Mouse (Mus musculus) MEL-GATA-1-ER (cell line): ENCODE data around the gene Pogz.

Experiments
- DNase-seq: peaks from one replicate; pipeline ENCODE4 v3.0.0-alpha.2; 2012; ENCODE audit warnings: low read depth; ENCODE audit errors: extremely low read depth

Gene Pogz

DNA sequence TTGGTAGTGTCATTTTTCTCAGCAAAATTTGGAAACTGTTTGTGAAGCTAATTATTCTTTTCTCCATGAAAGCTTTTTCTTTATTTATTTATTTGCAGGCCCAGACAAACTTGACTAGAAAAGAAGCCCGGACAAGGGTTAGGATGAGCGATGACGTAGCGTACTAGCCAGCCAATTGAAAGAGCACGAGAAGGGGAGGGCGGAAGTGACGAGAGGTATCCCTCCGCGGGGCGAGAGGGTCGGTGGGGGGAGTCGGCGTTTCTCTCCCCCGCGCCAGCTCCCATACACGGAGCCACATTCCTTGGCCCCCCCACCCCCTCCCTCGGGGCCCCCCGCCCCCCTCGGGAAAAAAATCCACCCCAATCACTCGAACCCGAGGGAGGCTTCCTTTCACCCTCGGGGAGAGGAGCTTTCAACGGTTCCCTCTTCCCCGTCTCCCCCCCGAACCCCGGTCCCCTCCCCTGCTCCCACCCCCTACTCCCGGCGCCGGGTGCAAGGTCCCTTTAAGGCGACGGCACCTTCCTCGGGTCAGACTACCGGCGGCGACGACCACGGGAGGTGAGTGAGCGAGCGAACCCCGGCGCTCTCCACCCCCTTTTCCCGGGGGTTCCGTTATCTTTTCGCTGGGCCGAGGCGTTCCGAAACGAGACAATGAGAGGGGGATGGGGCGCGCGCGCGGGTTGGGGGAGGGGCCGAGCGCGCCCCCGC lies at the start of gene Pogz:
Gene Pogz (plus strand): TSS at position 385 of the 708 bp plus-strand sequence.
- peak; percentile 100 for DNase-seq

GRCm38 (mm10) chr3:94789071-94789470 lies 48.3 kb upstream of the Pogz start:
- DNase-seq, result peak; percentile 68

- peak; percentile 20 for DNase-seq
Observed at GRCm38 (mm10) chr3:94789516-94789915, 47.9 kb upstream of the Pogz start.

GRCm38 (mm10) chr3:94792258-94792657 lies 45.1 kb upstream of the Pogz start:
- DNase-seq, result no peak

DNA sequence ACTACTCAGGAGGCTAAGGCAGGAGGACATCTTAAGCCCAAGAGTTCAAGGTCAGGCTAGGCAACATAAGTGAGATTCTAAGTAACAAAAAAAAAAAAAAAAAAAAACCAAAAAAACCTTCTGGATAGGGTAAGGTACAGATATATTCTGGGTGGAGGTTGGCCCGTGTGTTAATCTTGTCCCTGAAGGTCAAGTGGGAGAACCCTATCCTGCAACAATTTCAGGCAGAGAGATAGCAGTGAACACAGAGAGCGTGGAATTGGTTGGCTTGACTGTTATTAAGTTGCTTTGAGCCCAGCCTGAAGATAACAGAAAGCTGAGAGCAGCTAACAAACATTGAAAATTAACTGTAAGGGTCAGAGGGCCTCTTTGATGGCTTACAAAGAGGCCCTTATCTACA lies 43.7 kb upstream of the Pogz start:
- no peak for DNase-seq

DNA sequence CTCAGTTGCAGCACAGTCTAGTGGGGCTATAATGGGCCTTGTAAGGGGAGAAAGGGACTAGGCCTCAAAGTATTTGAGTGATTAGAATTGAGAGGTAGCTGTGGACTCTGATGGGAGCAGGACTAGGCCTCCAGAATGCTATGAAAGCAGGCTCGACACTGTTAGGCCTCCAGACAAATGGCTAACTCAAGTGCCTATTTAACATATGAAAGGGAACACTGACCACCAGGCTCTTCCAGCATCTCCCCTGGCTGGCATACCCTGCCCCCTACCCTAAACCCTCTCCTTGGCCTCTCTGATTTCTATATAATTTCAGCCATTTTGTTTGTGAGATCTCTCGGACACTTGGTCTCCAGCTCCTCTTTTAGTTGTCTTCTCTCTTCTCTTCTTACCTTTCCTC lies 43.0 kb upstream of the Pogz start:
- no peak for DNase-seq

DNA sequence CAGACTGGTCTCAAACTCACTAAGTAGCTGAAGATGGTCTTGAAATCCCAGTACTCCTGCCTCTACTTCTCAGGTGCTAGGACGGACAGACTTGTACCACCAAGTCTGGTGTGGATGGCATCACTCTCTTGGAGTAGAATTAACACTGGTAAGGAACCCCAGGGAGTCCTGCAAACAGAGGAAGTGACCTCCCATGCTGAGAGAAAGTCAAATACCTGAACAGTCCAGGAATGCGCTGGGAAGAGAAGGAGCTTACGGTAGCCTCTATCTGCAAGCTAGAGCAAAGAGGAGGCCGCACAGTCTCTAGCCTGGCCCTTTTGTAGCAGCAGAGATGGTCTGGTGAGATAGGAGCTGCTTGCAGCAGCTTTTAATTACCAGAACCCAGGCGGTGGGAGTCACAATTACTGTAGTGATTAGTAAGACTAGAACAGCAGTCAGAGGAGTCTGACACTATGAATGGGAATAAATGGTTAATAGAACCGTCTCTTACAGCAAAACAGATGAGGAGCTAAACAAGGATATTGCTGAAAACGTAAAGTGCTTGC lies 41.7 kb upstream of the Pogz start:
- DNase-seq, result no peak

DNA sequence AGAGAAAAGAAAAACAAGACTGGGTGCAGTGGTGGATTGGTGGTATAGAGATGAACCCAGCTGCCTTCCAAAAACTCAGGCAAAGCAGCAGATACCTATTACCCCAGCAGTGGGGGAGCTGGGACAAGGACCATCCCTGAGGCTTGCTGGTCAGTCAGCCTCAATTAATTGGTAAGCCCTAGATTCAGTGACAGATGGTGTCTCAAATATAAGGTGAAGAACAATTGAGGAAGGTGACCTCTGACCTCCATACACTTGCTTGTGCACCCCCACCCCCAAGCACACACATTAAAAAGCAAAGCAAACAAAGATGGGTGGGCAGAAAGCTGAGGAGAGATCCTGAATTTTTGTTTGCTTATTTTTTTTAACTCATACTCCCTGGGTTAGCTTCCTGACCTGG lies 41.2 kb upstream of the Pogz start:
- DNase-seq, result no peak

- no peak for DNase-seq
Observed at GRCm38 (mm10) chr3:94804146-94804545, 33.2 kb upstream of the Pogz start.

DNA sequence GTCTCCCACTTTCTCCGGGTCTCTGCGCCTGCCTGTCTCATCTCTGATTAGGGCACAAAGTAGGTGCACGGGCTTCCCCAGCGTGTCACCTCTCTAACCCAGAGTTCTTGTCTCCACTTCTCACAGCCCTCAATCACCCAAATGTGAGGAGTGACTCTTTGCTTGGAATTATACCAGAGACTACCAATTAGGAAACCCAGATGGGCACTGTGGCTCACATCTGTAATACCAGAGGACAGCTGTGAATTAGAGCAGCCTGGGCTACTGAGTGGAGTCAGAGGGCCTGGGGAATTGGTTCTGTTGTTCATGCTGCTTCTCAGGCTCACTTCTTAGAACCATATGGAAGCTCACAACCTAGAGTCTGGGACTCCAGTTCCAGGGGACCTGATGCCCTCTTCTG lies 32.4 kb upstream of the Pogz start:
- DNase-seq, result no peak

DNA sequence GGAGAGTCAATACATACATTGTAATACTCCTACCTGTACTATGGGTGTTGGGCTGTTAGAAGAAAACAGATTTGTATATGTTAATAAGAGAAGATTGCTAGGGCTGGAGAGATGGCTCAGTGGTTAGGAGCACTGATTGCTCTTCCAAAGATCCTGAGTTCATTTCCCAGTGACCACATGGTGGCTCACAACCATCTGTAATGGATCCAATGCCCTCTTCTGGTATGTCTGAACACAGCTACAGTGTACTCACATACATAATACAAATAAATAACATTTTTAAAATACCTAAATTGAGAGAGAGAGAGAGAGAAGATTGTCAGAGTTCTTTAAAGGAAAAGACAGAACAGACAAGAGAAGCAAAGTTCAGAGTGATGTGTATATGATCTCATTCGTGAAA lies 29.1 kb upstream of the Pogz start:
- no peak for DNase-seq

DNA sequence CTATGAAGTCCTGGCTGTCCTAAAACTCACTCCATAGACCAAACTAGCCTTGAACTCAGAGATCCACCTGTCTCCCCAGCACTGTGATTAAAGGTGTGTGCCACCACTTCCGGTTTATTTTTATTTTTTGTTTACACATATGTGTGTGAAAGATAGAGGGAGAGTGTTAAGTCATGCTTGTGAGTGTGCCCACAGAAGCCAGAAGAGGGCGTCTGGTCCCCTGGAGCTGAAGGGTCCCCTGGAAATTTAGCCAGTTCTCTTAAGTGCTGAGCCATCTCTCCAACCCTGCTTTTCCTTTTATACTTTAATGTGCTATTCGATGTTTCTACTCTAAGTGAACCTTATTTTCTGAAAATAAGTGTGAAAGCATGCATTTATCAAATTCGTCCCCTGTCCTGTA lies 25.7 kb upstream of the Pogz start:
- peak; percentile 55 for DNase-seq

DNA sequence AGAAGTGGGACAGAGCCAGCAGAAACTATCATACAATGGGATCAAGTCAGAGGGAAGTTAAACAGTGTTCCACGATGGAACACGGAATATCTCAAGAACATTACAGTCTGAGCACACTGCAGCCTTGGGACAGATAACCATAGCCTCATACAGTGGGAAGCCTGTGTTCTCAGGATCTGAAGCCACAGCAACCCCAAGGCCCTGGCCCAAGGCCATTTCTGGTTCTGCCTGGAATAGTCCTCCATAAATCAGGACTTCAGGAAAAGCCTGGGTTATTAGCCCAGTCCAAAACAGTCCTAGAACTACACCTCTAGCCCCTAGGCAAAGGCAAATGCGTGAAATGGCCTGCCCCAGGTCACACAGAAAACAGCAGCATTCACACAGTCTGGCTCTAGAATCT lies 23.7 kb upstream of the Pogz start:
- DNase-seq, result no peak

DNA sequence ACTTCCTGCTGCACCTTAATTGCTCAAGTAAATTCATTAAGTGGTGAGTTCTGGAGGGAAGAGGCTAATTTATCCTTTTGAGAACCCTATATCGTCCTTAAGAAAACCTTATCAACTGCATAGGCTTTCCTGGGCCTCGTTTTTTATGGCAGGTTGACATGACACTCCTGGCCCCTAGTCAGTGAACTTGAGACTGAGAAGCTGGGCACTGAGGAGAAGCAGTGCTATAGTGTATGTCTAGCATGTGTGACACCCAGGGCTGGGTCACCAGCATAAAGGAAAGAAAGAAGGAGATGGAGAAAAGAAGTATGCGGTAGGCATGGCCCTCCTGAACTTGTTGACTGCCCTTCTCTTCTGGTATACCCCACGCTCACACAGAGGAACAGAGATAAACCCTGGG lies 23.3 kb upstream of the Pogz start:
- no peak for DNase-seq

GRCm38 (mm10) chr3:94814663-94815062 lies 22.7 kb upstream of the Pogz start:
- no peak for DNase-seq

DNA sequence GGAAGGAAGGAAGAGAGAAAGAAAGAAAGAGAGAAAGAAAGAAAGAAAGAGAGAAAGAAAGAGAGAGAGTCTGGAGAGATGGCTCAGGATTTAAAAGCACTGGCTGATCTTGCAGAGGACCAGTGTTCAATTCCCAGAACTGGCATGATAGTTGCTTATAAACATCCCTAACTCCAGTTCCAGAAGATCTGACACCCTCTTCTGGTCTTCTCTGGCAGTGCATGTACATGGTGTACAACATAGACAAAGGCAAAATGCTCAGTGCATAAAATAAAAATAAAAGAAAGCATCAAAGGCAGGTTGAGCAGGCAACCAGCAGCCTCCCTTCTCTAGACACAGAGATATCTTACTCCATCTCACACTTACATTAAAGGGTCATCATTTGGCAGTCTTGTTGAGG lies 21.8 kb upstream of the Pogz start:
- DNase-seq, result no peak

GRCm38 (mm10) chr3:94817731-94818130 lies 19.6 kb upstream of the Pogz start:
- DNase-seq, result no peak

GRCm38 (mm10) chr3:94819452-94820425 lies 17.6 kb upstream of the Pogz start:
- no peak for DNase-seq

- DNase-seq, result no peak
Observed at GRCm38 (mm10) chr3:94821008-94821638, 16.2 kb upstream of the Pogz start.

GRCm38 (mm10) chr3:94822082-94822481 lies 15.3 kb upstream of the Pogz start:
- no peak for DNase-seq

DNA sequence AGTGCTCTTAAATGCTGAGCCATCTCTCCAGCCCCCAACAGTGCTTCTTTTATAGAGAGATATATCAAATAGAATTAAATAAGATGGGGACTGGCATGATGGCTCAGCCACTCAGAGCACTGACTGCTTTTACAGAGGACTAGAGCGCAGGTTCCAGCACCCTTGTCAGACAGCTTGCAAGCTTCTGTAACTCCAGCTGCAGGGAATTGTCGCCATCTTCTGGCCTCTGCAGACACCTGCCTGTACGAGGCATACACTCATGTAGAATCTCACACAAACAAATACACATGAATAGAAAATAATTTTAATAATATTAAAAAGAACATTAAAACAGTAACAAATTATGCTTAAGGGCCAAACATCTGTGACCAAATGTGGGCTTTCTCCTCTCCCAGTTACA lies 13.3 kb upstream of the Pogz start:
- DNase-seq, result no peak

DNA sequence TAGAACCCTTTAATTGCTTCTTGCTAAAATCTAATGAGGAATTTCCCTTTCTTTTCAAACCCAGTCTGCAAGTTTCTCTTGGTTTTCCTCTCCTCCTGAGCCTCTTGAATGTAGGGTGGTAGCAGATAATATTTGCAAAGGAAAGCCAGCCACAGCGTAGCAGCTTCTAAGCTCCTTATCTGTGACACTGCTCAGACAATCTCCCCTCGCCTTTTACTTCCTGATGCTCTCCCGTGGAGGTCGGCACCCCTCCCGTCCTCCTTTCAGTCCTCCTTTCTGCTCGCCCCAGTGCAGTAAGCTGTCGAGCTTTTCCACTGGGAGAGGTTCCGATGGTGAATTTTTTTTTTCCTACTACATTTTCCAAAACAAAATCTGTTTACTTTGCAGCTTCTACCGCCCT lies 5.3 kb upstream of the Pogz start:
- DNase-seq, result no peak
